Mouse (Mus musculus) neural tube, embryonic 15.5 days (tissue): Measurements from ENCODE around the gene Grsf1. TPM values are rescaled to one million over a fixed set of nuclear protein-coding genes. Genes with fewer than 3 reads are reported as not detected.

Experiments used
- ATAC-seq: fragments of 200-750 bp; cut with Nextera tagmentation; 2 replicates; pipeline ENCODE4 v1.8.0; 2017; ENCODE audit warnings: mild to moderate bottlenecking, moderate TSS enrichment, moderate library complexity; ENCODE audit not compliant: low FRiP score
- H3K27ac ChIP-seq: fragments of 300-500 bp; sonication (generic); replicated peaks from 2 replicates; pipeline ENCODE4 v1.5.1; 2015; ENCODE audit warnings: mild to moderate bottlenecking, inconsistent platforms
- H3K27me3 ChIP-seq: fragments of 300-500 bp; sonication (generic); replicated peaks from 2 replicates; pipeline ENCODE4 v1.6.1; 2015; ENCODE audit warnings: inconsistent platforms
- H3K36me3 ChIP-seq: fragments of 300-500 bp; sonication (generic); 2 replicates; pipeline ENCODE4 v1.6.1; 2015; ENCODE audit warnings: inconsistent platforms
- H3K4me1 ChIP-seq: fragments of 300-500 bp; sonication (generic); 2 replicates; pipeline ENCODE4 v1.6.1; 2015; ENCODE audit warnings: inconsistent platforms
- H3K4me2 ChIP-seq: fragments of 300-500 bp; sonication (generic); 2 replicates; pipeline ENCODE4 v1.6.1; 2015; ENCODE audit warnings: inconsistent platforms, mild to moderate bottlenecking, moderate library complexity
- H3K4me3 ChIP-seq: fragments of 300-500 bp; sonication (generic); replicated peaks from 2 replicates; pipeline ENCODE4 v1.5.1; 2015; ENCODE audit warnings: mild to moderate bottlenecking, inconsistent platforms
- H3K9ac ChIP-seq: fragments of 300-500 bp; sonication (generic); replicated peaks from 2 replicates; pipeline ENCODE4 v1.6.1; 2015; ENCODE audit warnings: mild to moderate bottlenecking, inconsistent platforms
- H3K9me3 ChIP-seq: fragments of 300-500 bp; sonication (generic); replicated peaks from 2 replicates; pipeline ENCODE4 v1.6.1; 2016; ENCODE audit warnings: inconsistent platforms
- WGBS: fragments of 180-500 bp; shearing (Covaris S2); methylation state at CpG from one replicate; pipeline ENCODE4 v1.1.7; 2015; ENCODE audit warnings: mixed read lengths; 5-methylcytosine and 5-hydroxymethylcytosine counted together
- polyA plus RNA-seq: library from polyadenylated mRNA; unstranded; fragments of >200 nt; fragmentation: Nextera tagmentation; extraction: Ambion mirVana; gene quantifications from 2 replicates; pipeline ENCODE4 v1.2.1, GENCODE M21; 2015

The Grsf1 gene
- polyA plus RNA-seq, 1 experiment from 2014 or later = 53.4 TPM

DNA sequence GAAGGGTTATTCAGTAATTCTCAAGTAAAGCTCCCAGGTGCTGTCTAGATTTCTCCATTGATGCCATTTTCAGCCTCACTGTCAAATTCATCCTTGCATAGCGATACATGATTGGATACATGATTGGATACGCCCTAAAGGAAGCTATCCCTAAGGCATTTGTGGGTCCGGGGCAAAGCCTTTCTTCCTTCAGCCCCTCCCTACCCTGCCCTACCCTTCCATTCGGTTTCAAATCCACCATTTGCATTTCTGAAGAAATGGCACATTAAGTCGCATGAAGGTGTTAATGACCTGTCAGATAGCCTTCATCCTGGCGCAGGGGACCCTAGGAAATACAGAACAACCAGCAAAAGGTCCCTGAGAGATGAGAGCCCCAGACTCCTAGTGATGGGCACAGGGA lies 9.3 kb upstream of the Grsf1 start:
- 7% methylated on average over 6 of the region's 6 CpGs for WGBS
- no peak for ATAC-seq
- Histone ChIP-seq H3K27me3 (0 out of 2 replicates have a peak, but pooled peaks cover 3% of the 10 kb centered on the region), H3K27ac (no peak overlapping the region), H3K4me1 (no peaks in the 10 kb centered on the region), H3K9ac (no peak overlapping the region), H3K9me3 (no peaks in the 10 kb centered on the region), H3K4me3 (no peak overlapping the region), H3K4me2 (no peak overlapping the region), H3K36me3 (no peaks in the 10 kb centered on the region)

DNA sequence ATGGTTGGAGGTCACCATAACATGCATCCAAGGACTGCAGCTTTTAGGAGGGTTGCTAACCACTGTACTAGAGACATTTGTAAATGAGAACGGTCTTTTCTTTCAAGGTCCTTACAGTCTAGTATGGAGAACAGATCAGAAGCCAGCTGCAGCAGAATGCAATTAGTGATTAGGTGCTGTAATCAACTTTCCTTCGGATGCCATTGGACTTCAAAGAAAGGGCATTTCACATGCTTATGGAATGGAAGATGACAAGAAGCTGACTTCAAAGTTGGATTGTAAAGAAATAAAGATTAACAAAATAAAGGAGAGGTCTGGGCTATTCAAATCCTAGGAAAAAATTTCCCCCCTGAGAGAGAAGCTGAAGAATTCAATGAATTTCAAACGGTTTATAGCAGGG lies 8.3 kb upstream of the Grsf1 start:
- no peak overlapping the region for H3K4me2 ChIP-seq
- H3K27ac ChIP-seq = no peak overlapping the region
- no peaks in the 10 kb centered on the region for H3K4me1 ChIP-seq
- 0 out of 2 replicates have a peak, but pooled peaks cover 3% of the 10 kb centered on the region for H3K27me3 ChIP-seq
- no peaks in the 10 kb centered on the region for H3K36me3 ChIP-seq
- WGBS = 11% methylated on average over 3 of the region's 3 CpGs
- no peak for ATAC-seq
- H3K9ac ChIP-seq = no peak overlapping the region
- no peaks in the 10 kb centered on the region for H3K9me3 ChIP-seq
- H3K4me3 ChIP-seq = no peak overlapping the region

DNA sequence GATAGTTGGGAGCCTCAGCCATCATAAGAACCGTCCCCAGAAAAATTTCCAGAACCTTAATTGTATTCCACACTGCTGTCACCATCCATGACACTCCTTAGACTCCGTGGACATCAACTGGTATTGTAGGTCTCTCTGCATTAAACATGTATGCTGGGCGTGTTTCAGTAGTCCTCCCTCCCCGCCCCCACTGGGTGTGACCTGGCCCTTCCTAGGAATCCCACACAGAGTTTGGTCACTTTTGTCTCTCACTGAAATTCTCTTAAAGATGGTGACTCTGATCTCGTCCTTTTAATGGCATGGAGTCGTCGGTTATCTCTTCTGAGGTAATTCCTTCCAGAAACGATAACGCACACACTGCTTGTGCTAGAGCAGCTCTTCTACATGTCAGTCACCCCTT lies 7.7 kb upstream of the Grsf1 start:
- H3K36me3 ChIP-seq = no peaks in the 10 kb centered on the region
- no peak for ATAC-seq
- no peaks in the 10 kb centered on the region for H3K9me3 ChIP-seq
- 70% methylated on average over 9 of the region's 9 CpGs for WGBS
- no peaks in the 10 kb centered on the region for H3K4me1 ChIP-seq
- 0 out of 2 replicates have a peak, but pooled peaks cover 3% of the 10 kb centered on the region for H3K27me3 ChIP-seq
- H3K4me2 ChIP-seq = no peak overlapping the region
- H3K9ac ChIP-seq = no peak overlapping the region
- no peak overlapping the region for H3K27ac ChIP-seq
- H3K4me3 ChIP-seq = no peak overlapping the region

GRCm38 (mm10) chr5:88680567-88680966 lies 4.6 kb upstream of the Grsf1 start:
- H3K27ac ChIP-seq = no peak overlapping the region
- ATAC-seq = no peak
- 88% methylated on average over 6 of the region's 6 CpGs for WGBS
- no peak overlapping the region for H3K4me3 ChIP-seq
- H3K36me3 ChIP-seq = no peaks in the 10 kb centered on the region
- H3K9me3 ChIP-seq = no peaks in the 10 kb centered on the region
- H3K4me1 ChIP-seq = peaks cover 5% of the 10 kb centered on the region
- no peak overlapping the region for H3K9ac ChIP-seq
- no peak overlapping the region for H3K4me2 ChIP-seq
- H3K27me3 ChIP-seq = 0 out of 2 replicates have a peak, but pooled peaks cover 3% of the 10 kb centered on the region

DNA sequence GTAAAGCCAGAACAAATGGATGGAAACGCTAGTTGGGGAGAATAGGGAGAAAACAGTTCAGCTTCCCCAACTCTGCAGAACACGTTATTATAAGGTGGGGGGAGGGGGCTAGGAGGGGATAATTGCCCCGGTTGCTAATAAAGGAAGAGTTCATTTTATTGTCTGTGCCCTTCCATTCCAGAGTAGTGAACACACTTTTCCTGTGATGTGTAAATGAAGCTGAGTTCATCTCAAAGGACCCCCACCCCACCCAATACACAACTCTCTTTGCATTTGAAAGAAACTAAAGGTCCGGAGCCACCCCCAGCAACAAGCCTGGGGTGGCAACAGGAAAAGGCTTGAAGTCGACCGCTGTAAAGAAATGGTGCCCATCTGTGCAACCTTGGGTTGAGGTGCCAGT lies 3.4 kb upstream of the Grsf1 start:
- peaks cover 12% of the 10 kb centered on the region for H3K4me1 ChIP-seq
- H3K36me3 ChIP-seq = no peaks in the 10 kb centered on the region
- no peaks in the 10 kb centered on the region for H3K9me3 ChIP-seq
- H3K9ac ChIP-seq = no peak overlapping the region
- WGBS = 6% methylated on average over 6 of the region's 6 CpGs
- H3K27ac ChIP-seq = no peak overlapping the region
- no peaks in the 10 kb centered on the region for H3K27me3 ChIP-seq
- H3K4me2 ChIP-seq = no peak overlapping the region
- no peak for ATAC-seq
- no peak overlapping the region for H3K4me3 ChIP-seq

DNA sequence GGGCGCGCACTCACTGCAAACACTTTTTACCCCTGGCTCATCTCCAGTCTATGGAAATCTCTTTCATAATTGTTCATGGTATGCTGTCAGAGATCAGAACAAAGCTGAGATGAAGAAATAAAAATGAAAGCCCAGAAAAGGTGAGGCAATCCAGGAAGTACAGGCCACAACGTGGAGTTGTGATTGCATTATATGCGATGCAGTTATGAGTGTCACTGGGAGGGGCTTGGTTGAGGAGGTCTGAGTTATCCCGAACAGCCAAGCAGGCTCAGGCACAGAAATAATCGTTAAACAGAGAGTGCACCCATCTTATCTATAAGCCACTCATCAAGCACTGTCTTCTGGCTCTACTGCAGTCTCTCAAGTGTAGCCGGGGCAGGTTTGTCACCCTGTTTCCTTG lies 3.0 kb upstream of the Grsf1 start:
- Histone ChIP-seq H3K9ac (no peak overlapping the region), H3K27ac (no peak overlapping the region), H3K9me3 (no peaks in the 10 kb centered on the region), H3K4me2 (no peak overlapping the region), H3K36me3 (no peaks in the 10 kb centered on the region), H3K27me3 (no peaks in the 10 kb centered on the region), H3K4me1 (peaks cover 16% of the 10 kb centered on the region), H3K4me3 (no peak overlapping the region)
- no peak for ATAC-seq
- WGBS = 35% methylated on average over 7 of the region's 7 CpGs

DNA sequence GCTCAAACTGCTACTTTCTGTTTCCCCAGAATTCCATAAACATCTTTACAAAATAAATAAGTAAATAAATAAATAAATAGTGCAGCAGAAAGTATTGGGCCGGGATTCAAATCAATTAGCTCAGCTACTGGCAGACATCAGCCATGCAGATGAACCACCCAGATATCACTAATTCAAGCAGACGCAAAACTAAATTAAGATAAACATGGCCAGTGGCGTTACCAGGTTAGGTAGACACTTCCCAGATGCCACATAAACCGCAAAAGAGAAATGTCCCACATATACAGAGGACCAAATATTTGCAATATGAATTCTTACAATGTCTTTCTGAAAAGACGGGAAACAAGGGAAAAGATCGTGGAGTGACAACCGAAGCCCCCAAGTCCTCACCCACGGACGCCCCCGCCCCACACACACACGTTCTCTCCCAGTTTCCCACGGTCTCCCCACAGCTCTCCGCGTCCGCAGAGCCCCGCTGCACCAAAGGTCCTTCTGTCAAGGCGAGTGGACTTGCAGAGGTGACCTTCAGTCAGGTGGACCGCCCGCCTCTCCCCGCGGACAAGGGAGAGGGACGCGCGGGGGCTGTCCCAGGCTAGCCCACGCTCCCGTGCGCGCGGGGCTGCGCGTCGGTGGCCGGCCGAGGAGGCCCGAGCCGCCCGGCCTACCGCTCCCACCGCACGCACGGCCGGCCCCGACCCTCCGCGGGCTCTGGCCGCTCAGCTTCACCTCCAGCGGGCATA lies 1.1 kb downstream of the Grsf1 start:
- Histone ChIP-seq H3K9ac (peak overlapping the region; percentile 95), H3K9me3 (no peaks in the 10 kb centered on the region), H3K27me3 (no peaks in the 10 kb centered on the region), H3K27ac (peak overlapping the region; percentile 96), H3K36me3 (peaks cover 21% of the 10 kb centered on the region), H3K4me3 (peak overlapping the region; percentile 90), H3K4me2 (peak overlapping the region; percentile 88), H3K4me1 (peaks cover 27% of the 10 kb centered on the region)
- ATAC-seq = peak; percentile 51; the same call in 1 of the 2 replicates
- WGBS = under 1% methylated on average over 46 of the region's 47 CpGs

GRCm38 (mm10) chr5:88663875-88664274 lies 12.1 kb downstream of the Grsf1 start:
- Histone ChIP-seq H3K36me3 (peaks cover 71% of the 10 kb centered on the region), H3K9ac (no peak overlapping the region), H3K4me3 (no peak overlapping the region), H3K27ac (no peak overlapping the region), H3K4me2 (no peak overlapping the region), H3K9me3 (no peaks in the 10 kb centered on the region), H3K27me3 (no peaks in the 10 kb centered on the region), H3K4me1 (no peaks in the 10 kb centered on the region)
- no peak for ATAC-seq
- WGBS = 81% methylated on average over 5 of the region's 5 CpGs

GRCm38 (mm10) chr5:88663151-88663550 lies 12.8 kb downstream of the Grsf1 start:
- Histone ChIP-seq H3K27ac (no peak overlapping the region), H3K4me3 (no peak overlapping the region), H3K4me1 (no peaks in the 10 kb centered on the region), H3K9ac (no peak overlapping the region), H3K27me3 (no peaks in the 10 kb centered on the region), H3K9me3 (no peaks in the 10 kb centered on the region), H3K4me2 (no peak overlapping the region), H3K36me3 (peaks cover 71% of the 10 kb centered on the region)
- 87% methylated on average over 3 of the region's 3 CpGs for WGBS
- ATAC-seq = no peak

- Histone ChIP-seq H3K27ac (no peak overlapping the region), H3K9me3 (no peaks in the 10 kb centered on the region), H3K4me3 (no peak overlapping the region), H3K9ac (no peak overlapping the region), H3K4me2 (no peak overlapping the region), H3K27me3 (no peaks in the 10 kb centered on the region), H3K4me1 (no peaks in the 10 kb centered on the region), H3K36me3 (peaks cover 46% of the 10 kb centered on the region)
- 95% methylated on average over 1 of the region's 1 CpGs for WGBS
- no peak for ATAC-seq
Measured at GRCm38 (mm10) chr5:88657868-88658267, 18.1 kb downstream of the Grsf1 start.

GRCm38 (mm10) chr5:88652589-88652988 lies 23.4 kb downstream of the Grsf1 start:
- H3K27me3 ChIP-seq = no peaks in the 10 kb centered on the region
- no peak overlapping the region for H3K9ac ChIP-seq
- no peak for ATAC-seq
- no peaks in the 10 kb centered on the region for H3K4me1 ChIP-seq
- peaks cover 63% of the 10 kb centered on the region for H3K36me3 ChIP-seq
- no peaks in the 10 kb centered on the region for H3K9me3 ChIP-seq
- H3K27ac ChIP-seq = no peak overlapping the region
- no peak overlapping the region for H3K4me3 ChIP-seq
- WGBS = 80% methylated on average over 5 of the region's 5 CpGs
- no peak overlapping the region for H3K4me2 ChIP-seq

GRCm38 (mm10) chr5:88649250-88650173 lies 26.5 kb downstream of the Grsf1 start:
- Histone ChIP-seq H3K9me3 (no peaks in the 10 kb centered on the region), H3K36me3 (peaks cover 84% of the 10 kb centered on the region), H3K27ac (no peak overlapping the region; the same call in 1 of the 2 replicates), H3K9ac (no peak overlapping the region), H3K27me3 (no peaks in the 10 kb centered on the region), H3K4me2 (no peak overlapping the region), H3K4me1 (no peaks in the 10 kb centered on the region), H3K4me3 (no peak overlapping the region)
- WGBS = 93% methylated on average over 17 of the region's 17 CpGs
- no peak for ATAC-seq
